Mouse (Mus musculus) C2C12 (cell line): ENCODE results near the gene Zfp790. TPM values are rescaled to one million over a fixed set of nuclear protein-coding genes. Genes with fewer than 3 reads are reported as not detected.
A peak's percentile ranks its signal among the peaks of the same experiment; 100 is the strongest.

Experiments
- H3K27me3 ChIP-seq: one replicate; pipeline ENCODE4 v1.6.1; 2011; ENCODE audit not compliant: control insufficient read depth, insufficient read depth, insufficient read length
- H3K36me3 ChIP-seq: one replicate; pipeline ENCODE4 v1.6.1; 2011; ENCODE audit not compliant: control insufficient read depth, insufficient read depth
- H3K4me3 ChIP-seq: one replicate; pipeline ENCODE4 v1.5.1; 2011; ENCODE audit warnings: mild to moderate bottlenecking, control low read depth; ENCODE audit not compliant: poor library complexity, insufficient read depth, severe bottlenecking
- H3K79me2 ChIP-seq: one replicate; pipeline ENCODE4 v1.6.1; 2011; ENCODE audit not compliant: control insufficient read depth, insufficient read depth
- H3K79me3 ChIP-seq: one replicate; pipeline ENCODE4 v1.6.1; 2011; ENCODE audit warnings: low read depth, control low read depth
- H3ac ChIP-seq: one replicate; pipeline ENCODE3; 2011; ENCODE audit warnings: low read depth; ENCODE audit not compliant: control insufficient read depth, insufficient read length
- CEBPB ChIP-seq: IDR thresholded peaks from one replicate; pipeline ENCODE4 v1.6.1; 2011; ENCODE audit warnings: low read depth, mild to moderate bottlenecking, control low read depth, moderate library complexity
- CTCF ChIP-seq: IDR thresholded peaks from one replicate; pipeline ENCODE4 v1.5.1; 2011; ENCODE audit not compliant: control insufficient read depth, insufficient read depth, insufficient read length
- FOSL1 ChIP-seq: IDR thresholded peaks from one replicate; pipeline ENCODE4 v1.8.0; 2011; ENCODE audit warnings: mild to moderate bottlenecking, low read length; ENCODE audit not compliant: poor library complexity, insufficient read depth, severe bottlenecking
- MAX ChIP-seq: IDR thresholded peaks from one replicate; pipeline ENCODE4 v1.6.1; 2011; ENCODE audit warnings: mild to moderate bottlenecking, control low read depth
- MYOD1 ChIP-seq: IDR thresholded peaks from one replicate; pipeline ENCODE4 v1.6.1; 2011; ENCODE audit warnings: low read depth; ENCODE audit not compliant: control insufficient read depth, insufficient read length
- MYOG ChIP-seq: IDR thresholded peaks from one replicate; pipeline ENCODE4 v1.6.1; 2011; ENCODE audit not compliant: control insufficient read depth, insufficient read length; ENCODE audit errors: extremely low read depth
- USF1 ChIP-seq: IDR thresholded peaks from one replicate; pipeline ENCODE4 v1.6.1; 2011; ENCODE audit warnings: low read depth, mild to moderate bottlenecking, control low read depth, moderate library complexity
- long read RNA-seq, 2 experiments: library from polyadenylated mRNA; unstranded; transcript quantifications; one replicate each; pipeline ENCODE4 v2.0.0; 2019 to 2020
- polyA plus RNA-seq: library from polyadenylated mRNA; unstranded; fragments of >200 nt; fragmentation: generic; extraction: Trizol; gene quantifications from one replicate; pipeline ENCODE4 v1.2.1, GENCODE M21; 2012; ENCODE audit warnings: missing spikeins

The Zfp790 gene
- 2.5 TPM for polyA plus RNA-seq
- long read RNA-seq, experiment 1, partial matches to known transcripts: 1 of 3 reads
- long read RNA-seq, experiment 1, other reads (novel, unspliced or antisense): 1 of 3 reads
- long read RNA-seq, experiment 2, transcript Zfp790-201 (5 exons, 3,376 nt): major isoform, 34 of 51 reads
- long read RNA-seq, experiment 2, transcript Zfp790-202 (5 exons, 3,356 nt): minor isoform, 6 of 51 reads
- long read RNA-seq, experiment 2, partial matches to known transcripts: 3 of 51 reads
- long read RNA-seq, experiment 2, other reads (novel, unspliced or antisense): 8 of 51 reads

DNA sequence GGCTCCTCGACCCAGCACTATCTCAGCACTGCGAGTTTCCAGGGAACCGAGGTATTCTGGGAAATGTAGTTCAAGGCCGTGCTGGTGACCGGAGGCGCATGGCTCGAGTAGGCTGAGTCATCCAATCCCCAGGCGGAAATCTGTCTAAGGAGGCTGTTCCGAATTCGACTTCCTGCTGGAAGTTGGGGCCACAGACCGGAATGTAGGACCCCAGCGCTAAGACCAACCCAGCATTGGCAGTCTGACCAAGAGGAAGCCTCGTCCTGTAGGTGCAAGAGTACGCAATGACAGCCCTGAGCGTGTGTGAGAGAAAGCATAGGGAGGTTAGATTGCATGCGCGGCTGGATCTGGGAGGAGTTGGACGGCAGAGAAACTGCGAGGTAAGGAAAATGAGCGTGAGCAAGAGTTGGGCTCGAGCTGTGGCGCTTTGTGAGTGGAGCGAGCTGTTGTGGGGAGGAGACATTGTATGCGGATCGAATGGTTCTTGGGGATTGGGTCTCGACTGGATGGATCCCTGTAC, at the start of gene Zfp790:
TSS of gene Zfp790 (plus strand) at position 205 of the 520 bp plus-strand sequence.
- Histone ChIP-seq H3ac (peak within 1 kb of the TSS; percentile 68), H3K36me3 (peaks cover 1% of the 10 kb centered on the region), H3K27me3 (no peaks in the 10 kb centered on the region), H3K79me2 (peaks cover 40% of the 10 kb centered on the region), H3K79me3 (peaks cover 15% of the 10 kb centered on the region), H3K4me3 (peak within 1 kb of the TSS; percentile 56)
- peak; percentile 13 for TF ChIP-seq MAX
- TF ChIP-seq CEBPB: no peak

DNA sequence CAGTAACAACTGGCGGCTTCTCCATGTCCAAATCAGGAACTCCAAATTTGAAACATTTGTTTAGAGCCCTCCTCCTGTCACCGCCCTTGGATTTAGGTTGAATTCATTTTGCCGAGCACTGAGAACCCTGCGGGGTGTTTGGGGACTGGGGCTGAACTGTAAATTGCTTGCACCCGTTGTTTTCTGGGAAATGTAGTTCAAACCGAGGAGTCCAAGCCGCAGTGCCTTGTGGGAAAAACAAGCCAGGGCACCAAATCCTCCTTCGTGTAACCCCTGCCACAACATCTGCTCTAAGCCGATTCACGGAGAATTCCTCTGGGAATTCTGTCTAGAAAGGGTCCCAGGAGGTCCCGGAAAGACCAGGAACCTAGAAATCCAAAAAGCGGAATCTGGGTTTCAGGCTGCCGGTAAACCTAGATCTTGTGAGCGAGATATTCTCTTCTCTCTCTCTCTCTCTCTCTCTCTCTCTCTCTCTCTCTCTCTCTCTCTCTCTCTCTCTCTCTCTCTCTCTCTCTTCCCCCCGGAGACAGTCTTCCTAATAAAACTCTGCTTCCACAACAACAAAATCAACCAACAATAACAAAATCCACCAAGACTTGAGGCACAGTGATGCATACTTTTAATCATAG, 48.7 kb upstream of the Zfp790 start:
- H3K27me3 ChIP-seq: no peaks in the 10 kb centered on the region

DNA sequence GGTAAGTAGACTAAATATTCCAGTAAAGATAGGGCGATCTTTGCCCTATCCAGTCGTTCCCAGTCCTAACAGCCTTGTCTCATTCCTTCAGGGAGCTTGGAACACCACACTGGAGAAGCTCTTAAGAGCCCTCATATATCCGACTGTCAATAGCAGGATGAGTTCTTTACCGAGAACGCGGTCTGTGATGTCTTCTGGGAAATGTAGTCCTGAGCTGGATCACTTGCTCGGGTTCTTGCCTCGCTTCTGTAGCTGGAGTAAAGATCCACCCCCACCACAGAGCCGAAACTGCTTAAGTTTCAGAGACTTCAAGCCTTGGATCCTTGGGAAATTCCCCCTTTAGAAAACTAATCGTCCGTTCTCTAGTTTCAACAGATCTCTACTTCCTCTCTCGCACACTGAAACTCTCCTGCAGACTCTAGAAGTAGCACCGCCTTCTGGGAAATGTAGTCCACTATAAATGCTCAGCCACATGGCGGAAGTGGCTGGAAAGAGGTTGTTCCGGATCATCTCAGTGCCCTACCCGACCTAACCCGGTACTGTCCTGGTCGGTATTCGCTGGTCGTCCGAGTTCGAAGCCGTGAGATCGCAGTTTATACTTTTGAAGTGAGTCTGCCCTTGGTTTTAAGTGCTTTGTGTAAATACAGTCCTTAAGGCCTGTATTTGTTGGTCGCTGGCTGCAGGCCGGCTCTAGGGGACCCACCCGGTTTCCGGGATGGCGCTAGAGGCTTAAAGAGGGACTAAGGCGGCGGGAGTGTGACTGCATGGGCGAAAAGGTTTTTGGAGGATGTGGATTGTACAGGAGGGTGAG, 47.6 kb upstream of the Zfp790 start, which contains the start of gene Zfp84:
TSS of gene Zfp84 (plus strand) at position 463 of the 811 bp plus-strand sequence.
- no peak for TF ChIP-seq FOSL1
- TF ChIP-seq USF1: peak; percentile 35
- TF ChIP-seq CEBPB: no peak
- no peak for TF ChIP-seq MYOD1
- TF ChIP-seq MAX: peak; percentile 79
- peaks cover 28% of the 10 kb centered on the region for H3K79me3 ChIP-seq
- peaks cover 22% of the 10 kb centered on the region for H3K36me3 ChIP-seq
- H3K27me3 ChIP-seq: no peaks in the 10 kb centered on the region
- H3K4me3 ChIP-seq: peak within 1 kb of the TSS; percentile 82
- H3ac ChIP-seq: peak within 1 kb of the TSS; percentile 75
- H3K79me2 ChIP-seq: peaks cover 29% of the 10 kb centered on the region

More for the DNA sequence above, 48.7 kb upstream of the Zfp790 start:
- Histone ChIP-seq H3K79me2 (peaks cover 29% of the 10 kb centered on the region), H3ac (peak overlapping the region; percentile 57), H3K79me3 (peaks cover 25% of the 10 kb centered on the region), H3K36me3 (peaks cover 12% of the 10 kb centered on the region), H3K4me3 (peak overlapping the region; percentile 32)
- no peak for TF ChIP-seq MYOG
- no peak for TF ChIP-seq CEBPB
- TF ChIP-seq USF1: no peak
- TF ChIP-seq FOSL1: no peak
- TF ChIP-seq CTCF: no peak
- no peak for TF ChIP-seq MAX
- no peak for TF ChIP-seq MYOD1

DNA sequence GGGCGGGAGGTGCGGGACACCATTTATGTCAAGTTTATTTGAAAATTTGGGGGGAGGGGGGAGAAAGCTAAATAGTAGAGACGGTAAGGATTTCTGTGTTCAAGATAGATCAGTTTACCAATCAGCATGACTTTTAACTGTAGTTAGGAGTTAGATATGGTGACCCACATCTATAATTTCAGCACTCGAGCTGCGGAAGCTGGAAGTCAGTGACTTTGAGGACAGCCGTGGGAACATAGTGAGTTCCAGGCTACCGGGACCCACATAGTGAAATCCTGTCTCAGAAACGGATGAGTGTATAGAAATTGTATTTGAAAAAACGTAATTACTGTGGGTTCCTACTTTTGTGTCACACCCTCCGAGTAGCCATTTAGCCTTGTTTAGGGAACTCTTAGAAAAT, 46.9 kb upstream of the Zfp790 start:
- Histone ChIP-seq H3K27me3 (no peaks in the 10 kb centered on the region), H3K79me3 (peaks cover 28% of the 10 kb centered on the region), H3K4me3 (peak overlapping the region; percentile 82), H3ac (peak overlapping the region; percentile 75), H3K79me2 (peaks cover 29% of the 10 kb centered on the region), H3K36me3 (peaks cover 29% of the 10 kb centered on the region)
- TF ChIP-seq USF1 (no peak), CTCF (no peak)

- TF ChIP-seq CEBPB (no peak), MYOG (no peak), USF1 (no peak), MAX (no peak), FOSL1 (no peak), MYOD1 (no peak), CTCF (no peak)
These were observed 42.4 kb upstream of the Zfp790 start for GRCm38 (mm10) chr7:29773503-29773902.

More at GRCm38 (mm10) chr7:29773503-29773902, 42.4 kb upstream of the Zfp790 start:
- peaks cover 28% of the 10 kb centered on the region for H3K79me3 ChIP-seq
- H3K27me3 ChIP-seq: no peaks in the 10 kb centered on the region
- H3K79me2 ChIP-seq: peaks cover 29% of the 10 kb centered on the region
- no peak overlapping the region for H3ac ChIP-seq
- H3K4me3 ChIP-seq: no peak overlapping the region
- H3K36me3 ChIP-seq: peaks cover 74% of the 10 kb centered on the region
